11 mouse cellular contexts compared by ENCODE assay signal in genomic region chrX:36506863-36507262, GRCm38 (mm10). TPM values are rescaled to one million over a fixed set of nuclear protein-coding genes. Genes with fewer than 3 reads are reported as not detected.
A peak's percentile ranks its signal among the peaks of the same experiment; 100 is the strongest.
DNase-seq lines count a peak whose midpoint lies in the region; ATAC-seq and TF ChIP-seq lines count a peak whose summit lies in the region.
"Had no signal": no experiment of that assay in that cellular context is flagged by ENCODE, and none has a peak within 500 bp of the region (broad histone marks: within the 10 kb centered on the region; RNA-seq: fewer than 3 reads in every experiment).

No protein-coding gene starts in this region.

- 56% methylated on average over 6 of the region's 6 CpGs for WGBS in forebrain, embryonic 14.5 days
- 60% methylated on average over 6 of the region's 6 CpGs for WGBS in forebrain, embryonic 10.5 days
- WGBS in liver, postnatal 0 days (ENCODE audit: insufficient replicate concordance): 43% methylated on average over 6 of the region's 6 CpGs
- WGBS in liver, embryonic 11.5 days: 49% methylated on average over 6 of the region's 6 CpGs

- no peaks in the 10 kb centered on the region for H3K36me3 ChIP-seq in forebrain, embryonic 14.5 days (ENCODE audit: control insufficient read depth, insufficient read depth, low read length)
- no peaks in the 10 kb centered on the region for H3K36me3 ChIP-seq in forebrain, embryonic 10.5 days (replicated peaks)
- no peaks in the 10 kb centered on the region for H3K36me3 ChIP-seq in liver, postnatal 0 days (replicated peaks; ENCODE audit: insufficient read depth, low read length)
- no peaks in the 10 kb centered on the region for H3K36me3 ChIP-seq in liver, embryonic 11.5 days (ENCODE audit: control insufficient read depth, insufficient read depth, low read length)
- H3K36me3 ChIP-seq: heart, embryonic 10.5 days had no signal

- peak; percentile 62 for TF ChIP-seq CTCF in liver, postnatal 0 days (IDR thresholded peaks at IDR 0.05; ENCODE audit: low read depth)

- no peak for ATAC-seq in forebrain, embryonic 14.5 days
- ATAC-seq in liver, postnatal 0 days: no peak
- ATAC-seq in liver, embryonic 11.5 days (replicated peaks; ENCODE audit: low FRiP score): no peak

- H3K4me3 ChIP-seq in forebrain, embryonic 14.5 days (ENCODE audit: low read depth, low read length): no peak overlapping the region
- H3K4me3 ChIP-seq in forebrain, embryonic 10.5 days: no peak overlapping the region
- H3K4me3 ChIP-seq in liver, postnatal 0 days (ENCODE audit: low read depth, low read length): no peak overlapping the region
- H3K4me3 ChIP-seq in liver, embryonic 11.5 days (ENCODE audit: low read depth, low read length): no peak overlapping the region
- H3K4me3 ChIP-seq: heart, embryonic 10.5 days had no signal

- no peak overlapping the region for H3K4me2 ChIP-seq in forebrain, embryonic 14.5 days (ENCODE audit: low read length)
- H3K4me2 ChIP-seq in liver, postnatal 0 days (ENCODE audit: low read depth, low read length): no peak overlapping the region
- no peak overlapping the region for H3K4me2 ChIP-seq in liver, embryonic 11.5 days
- H3K4me2 ChIP-seq: midbrain, embryonic 11.5 days had no signal

- no peaks in the 10 kb centered on the region for H3K27me3 ChIP-seq in forebrain, embryonic 14.5 days (replicated peaks; ENCODE audit: control insufficient read depth, insufficient read depth, low read length)
- no peaks in the 10 kb centered on the region for H3K27me3 ChIP-seq in forebrain, embryonic 10.5 days (ENCODE audit: poor library complexity, severe bottlenecking)
- H3K27me3 ChIP-seq in liver, postnatal 0 days (ENCODE audit: insufficient read depth, low read length): no peaks in the 10 kb centered on the region
- H3K27me3 ChIP-seq in liver, embryonic 11.5 days (replicated peaks; ENCODE audit: control insufficient read depth, insufficient read depth, low read length): no peaks in the 10 kb centered on the region

- H3K27ac ChIP-seq in forebrain, embryonic 14.5 days (ENCODE audit: low read depth, low read length): no peak overlapping the region
- H3K27ac ChIP-seq in forebrain, embryonic 10.5 days: no peak overlapping the region
- no peak overlapping the region for H3K27ac ChIP-seq in liver, postnatal 0 days (ENCODE audit: low read depth)
- no peak overlapping the region for H3K27ac ChIP-seq in liver, embryonic 11.5 days (ENCODE audit: low read depth, low read length)
- H3K27ac ChIP-seq: heart, embryonic 10.5 days had no signal

- H3K9me3 ChIP-seq in forebrain, embryonic 14.5 days (replicated peaks; ENCODE audit: control insufficient read depth, low read length): no peaks in the 10 kb centered on the region
- no peaks in the 10 kb centered on the region for H3K9me3 ChIP-seq in forebrain, embryonic 10.5 days
- no peaks in the 10 kb centered on the region for H3K9me3 ChIP-seq in liver, postnatal 0 days (ENCODE audit: low read length)
- no peaks in the 10 kb centered on the region for H3K9me3 ChIP-seq in liver, embryonic 11.5 days (ENCODE audit: control insufficient read depth, low read length)
- H3K9me3 ChIP-seq: heart, embryonic 10.5 days had no signal

- no peak for TF ChIP-seq EP300 in liver, postnatal 0 days (IDR thresholded peaks at IDR 0.05; ENCODE audit: low read depth)

- no peak overlapping the region for H3K9ac ChIP-seq in forebrain, embryonic 14.5 days (ENCODE audit: low read length)
- no peak overlapping the region for H3K9ac ChIP-seq in liver, postnatal 0 days (replicated peaks)
- no peak overlapping the region for H3K9ac ChIP-seq in liver, embryonic 11.5 days (ENCODE audit: low read depth, low read length)

- H3K4me1 ChIP-seq in forebrain, embryonic 14.5 days (ENCODE audit: control insufficient read depth, insufficient read depth, low read length): no peaks in the 10 kb centered on the region
- no peaks in the 10 kb centered on the region for H3K4me1 ChIP-seq in forebrain, embryonic 10.5 days
- no peaks in the 10 kb centered on the region for H3K4me1 ChIP-seq in liver, postnatal 0 days (ENCODE audit: insufficient read depth)
- no peaks in the 10 kb centered on the region for H3K4me1 ChIP-seq in liver, embryonic 11.5 days (replicated peaks; ENCODE audit: control insufficient read depth, insufficient read depth, low read length)
- H3K4me1 ChIP-seq: heart, embryonic 10.5 days had no signal

- DNase-seq in forebrain, embryonic 14.5 days (ENCODE audit: low spot score): peak; percentile 67
- DNase-seq in forebrain, embryonic 10.5 days (ENCODE audit: extremely low spot score, low spot score): no peak
- DNase-seq in liver, postnatal 0 days: no peak
- DNase-seq in liver, embryonic 11.5 days (ENCODE audit: low spot score): no peak
- DNase-seq in brain, adult 2 months (ENCODE audit: low read depth, low spot score): peak; percentile 23
- DNase-seq in naive thymus-derived CD4-positive, alpha-beta T cell, adult 2 months (ENCODE audit: low read depth): peak; percentile 38
- no peak for DNase-seq in right cerebral cortex, postnatal 4 days
- DNase-seq in right cerebral cortex, postnatal 25 days: no peak
- DNase-seq: kidney, adult 8-10 months had no signal

RNA-seq across cellular contexts. Expression of gene Gm14569, which starts 15.2 kb away (rescaled TPM):
- polyA plus RNA-seq in forebrain, embryonic 14.5 days (2014; fragmentation: Nextera tagmentation; extraction: Ambion mirVana): not detected in 2 replicates
- polyA plus RNA-seq in forebrain, embryonic 10.5 days (2016; fragmentation: Nextera tagmentation; extraction: Ambion mirVana): not detected in 2 replicates
- not detected in 2 replicates for polyA plus RNA-seq in liver, postnatal 0 days (2015; fragmentation: Nextera tagmentation; extraction: Ambion mirVana)
- not detected in 2 replicates for polyA plus RNA-seq in liver, embryonic 11.5 days (2014; fragmentation: Nextera tagmentation; extraction: Ambion mirVana)
- polyA plus RNA-seq: heart, embryonic 10.5 days; midbrain, embryonic 11.5 days had no signal

Comparison
In these comparisons a context has a peak if more than half of its experiments do, and no peak if none do; other contexts are left out.
1. DNase-seq: peak in forebrain, embryonic 14.5 days (single experiment), brain, adult 2 months (single experiment) and naive thymus-derived CD4-positive, alpha-beta T cell, adult 2 months (single experiment); none in forebrain, embryonic 10.5 days (single experiment), liver, postnatal 0 days (single experiment), liver, embryonic 11.5 days (single experiment), right cerebral cortex, postnatal 4 days (single experiment) and right cerebral cortex, postnatal 25 days (single experiment).